Mouse (Mus musculus): ENCODE measurements at regions not wholly inside any gene's neighbourhood (a gene's known extent, or its start where the extent isn't known, plus 50 kb on each side); places are given as distances from the start of the nearest gene placed in this dataset.

GRCm38 (mm10) chr4:131100093-131100795 is 156.1 kb downstream of the Matn1 start:
- DNase-seq (ENCODE audit: low spot score), result no peak

GRCm38 (mm10) chr4:131100796-131101156 is 156.6 kb downstream of the Matn1 start:
- no peak for DNase-seq (ENCODE audit: low spot score)

GRCm38 (mm10) chr4:131102163-131102562 is 158.0 kb downstream of the Matn1 start:
- no peak for DNase-seq (ENCODE audit: low spot score)

GRCm38 (mm10) chr4:131107127-131107857 is 163.1 kb downstream of the Matn1 start:
- DNase-seq (ENCODE audit: low spot score), result no peak

GRCm38 (mm10) chr4:131112536-131112935 is 168.4 kb downstream of the Matn1 start:
- DNase-seq (ENCODE audit: low spot score), result no peak

GRCm38 (mm10) chr4:131113727-131114303 is 169.6 kb downstream of the Matn1 start:
- DNase-seq (ENCODE audit: low spot score), result no peak

- DNase-seq (ENCODE audit: low spot score), result no peak
Measured at GRCm38 (mm10) chr4:131115247-131115646, 171.1 kb downstream of the Matn1 start.

- DNase-seq (ENCODE audit: low spot score), result no peak
Measured at GRCm38 (mm10) chr4:131118586-131118985, 174.4 kb downstream of the Matn1 start.

GRCm38 (mm10) chr4:131119621-131120020 is 175.4 kb downstream of the Matn1 start:
- no peak for DNase-seq (ENCODE audit: low spot score)

GRCm38 (mm10) chr4:131120680-131121079 is 176.5 kb downstream of the Matn1 start:
- DNase-seq (ENCODE audit: low spot score), result no peak

GRCm38 (mm10) chr4:131125975-131126374 is 181.8 kb downstream of the Matn1 start:
- no peak for DNase-seq (ENCODE audit: low spot score)

GRCm38 (mm10) chr4:131126901-131127300 is 182.7 kb downstream of the Matn1 start:
- no peak for DNase-seq (ENCODE audit: low spot score)

- DNase-seq (ENCODE audit: low spot score), result no peak
Measured at GRCm38 (mm10) chr4:131128646-131129045, 184.5 kb downstream of the Matn1 start.

- DNase-seq (ENCODE audit: low spot score), result no peak
Measured at GRCm38 (mm10) chr4:131132201-131132600, 188.0 kb downstream of the Matn1 start.

- no peak for DNase-seq (ENCODE audit: low spot score)
Measured at GRCm38 (mm10) chr4:131132781-131133180, 188.6 kb downstream of the Matn1 start.

GRCm38 (mm10) chr4:131135841-131136240 is 191.7 kb downstream of the Matn1 start:
- no peak for DNase-seq (ENCODE audit: low spot score)

GRCm38 (mm10) chr4:131138891-131139290 is 194.7 kb downstream of the Matn1 start:
- DNase-seq (ENCODE audit: low spot score), result no peak

GRCm38 (mm10) chr4:131141890-131142465 is 197.8 kb downstream of the Matn1 start:
- DNase-seq (ENCODE audit: low spot score), result no peak

- DNase-seq (ENCODE audit: low spot score), result no peak
Measured at GRCm38 (mm10) chr4:131145507-131145906, 201.3 kb downstream of the Matn1 start.

- no peak for DNase-seq (ENCODE audit: low spot score)
Measured at GRCm38 (mm10) chr4:131148042-131148747, 204.0 kb downstream of the Matn1 start.

GRCm38 (mm10) chr4:131149466-131149865 is 205.3 kb downstream of the Matn1 start:
- DNase-seq (ENCODE audit: low spot score), result no peak

- DNase-seq (ENCODE audit: low spot score), result no peak
Measured at GRCm38 (mm10) chr4:131159712-131160111, 215.5 kb downstream of the Matn1 start.
